Mouse (Mus musculus): ENCODE data around the gene Prr5l. TPM values are rescaled to one million over a fixed set of nuclear protein-coding genes. Genes with fewer than 3 reads are reported as not detected.

Gene Prr5l
- 1 to 10 TPM; 3.7 to 9.2 (median 4.7) TPM for total RNA-seq (2022)

DNA sequence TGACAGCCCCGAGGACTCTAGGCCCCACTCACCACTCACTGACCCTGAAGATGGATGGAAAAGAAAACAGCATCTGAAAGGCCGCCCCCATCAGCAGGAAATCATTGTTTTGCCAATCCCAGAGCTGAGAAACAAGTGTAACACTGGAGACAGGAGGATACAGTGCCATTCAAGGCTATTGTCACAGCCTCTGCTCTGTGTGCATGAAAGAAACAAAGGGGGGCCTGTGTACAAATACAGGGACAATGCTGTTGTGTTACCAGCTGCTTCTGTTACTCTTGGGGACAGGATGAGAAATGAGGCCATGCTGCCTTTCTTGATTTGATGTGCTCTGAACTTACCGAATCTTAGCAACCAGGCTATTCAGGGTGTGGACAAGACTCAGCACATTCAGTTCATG lies at the start of gene Prr5l:
Gene Prr5l (minus strand): TSS at position 30 of the 400 bp plus-strand sequence.
- DNase-seq, result no peak

DNA sequence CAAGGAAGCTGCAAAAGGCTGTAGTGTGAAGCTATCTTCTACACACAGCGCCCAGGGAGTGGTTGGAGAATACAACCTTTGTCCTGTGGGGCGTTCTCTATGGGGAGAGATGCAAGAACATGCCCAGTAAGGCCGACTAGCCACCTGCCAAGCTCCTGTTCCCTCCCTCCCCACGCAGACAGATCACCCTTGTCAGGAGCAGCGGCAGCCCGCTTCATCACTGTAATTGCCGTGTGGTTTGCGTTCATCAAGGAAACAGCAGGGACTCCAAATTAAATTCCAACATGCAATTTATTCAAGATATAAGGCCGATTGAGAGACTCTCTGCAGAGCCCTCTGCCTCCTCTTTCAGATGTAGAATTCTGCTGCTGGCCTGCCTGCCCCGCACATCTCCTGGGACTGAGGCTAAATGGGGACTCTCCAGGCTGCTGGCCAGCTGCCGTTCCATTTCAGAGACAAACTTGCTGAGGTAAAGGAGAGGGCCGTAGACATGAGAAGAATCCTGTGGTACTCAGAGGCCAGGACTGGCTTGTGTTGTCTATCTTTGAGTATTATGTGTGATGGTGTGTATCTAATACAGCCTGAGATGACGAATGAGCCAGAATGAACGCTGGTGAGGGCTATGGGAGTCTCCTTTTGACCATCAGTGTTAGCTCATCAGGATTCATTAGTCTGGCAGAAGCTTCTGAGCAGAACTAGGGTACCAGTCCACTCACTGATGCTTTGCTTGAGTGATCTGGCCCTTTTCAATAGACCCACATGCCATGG lies 49.5 kb upstream of the Prr5l start:
- DNase-seq, result no peak

DNA sequence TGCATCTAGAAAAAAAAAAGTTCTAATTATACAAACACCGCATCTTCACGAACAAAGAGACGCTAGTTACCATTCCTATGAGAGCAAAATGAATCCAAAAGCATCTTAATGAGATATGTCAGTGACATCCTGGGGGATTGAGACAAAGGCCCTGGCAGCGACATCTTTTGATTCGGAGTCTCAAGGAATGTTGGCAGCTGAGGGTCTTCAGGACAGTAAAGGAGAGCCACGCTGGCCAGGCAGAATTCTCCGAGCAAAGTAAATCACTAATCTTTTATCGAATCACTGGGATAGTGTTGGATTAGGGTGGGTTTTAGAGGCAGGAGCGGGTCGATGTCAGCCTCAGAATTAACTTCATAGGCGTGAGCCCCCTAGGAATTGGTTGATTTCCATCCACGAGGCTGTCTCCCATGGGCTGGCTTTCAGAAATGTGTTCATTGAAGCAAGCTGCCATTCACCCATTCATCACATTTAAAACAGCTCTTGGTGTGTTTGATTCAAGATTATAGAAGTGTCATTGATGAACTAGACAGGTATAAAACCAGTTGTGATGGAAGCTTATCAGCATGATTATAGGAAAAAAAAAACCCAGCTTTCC lies 42.9 kb upstream of the Prr5l start:
- DNase-seq, result no peak

DNA sequence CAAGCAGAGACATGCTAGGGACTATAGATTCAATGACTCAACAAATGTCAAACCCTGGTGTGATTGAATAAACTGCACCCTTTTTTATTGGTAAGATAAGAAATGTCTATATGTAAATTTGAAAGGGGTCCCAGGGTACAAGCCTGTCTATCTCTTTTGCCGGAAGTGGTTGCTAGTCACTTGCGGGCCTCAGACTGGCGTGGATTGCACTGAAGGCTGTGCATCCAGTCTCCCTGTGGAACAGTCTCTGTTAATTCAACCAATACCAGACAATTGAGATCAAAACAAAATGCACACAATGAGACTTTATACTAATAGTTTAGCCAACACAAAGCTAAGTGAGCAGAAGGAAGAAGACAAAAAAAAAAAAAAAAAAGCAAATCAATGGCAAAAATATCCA lies 42.4 kb upstream of the Prr5l start:
- DNase-seq, result no peak

DNA sequence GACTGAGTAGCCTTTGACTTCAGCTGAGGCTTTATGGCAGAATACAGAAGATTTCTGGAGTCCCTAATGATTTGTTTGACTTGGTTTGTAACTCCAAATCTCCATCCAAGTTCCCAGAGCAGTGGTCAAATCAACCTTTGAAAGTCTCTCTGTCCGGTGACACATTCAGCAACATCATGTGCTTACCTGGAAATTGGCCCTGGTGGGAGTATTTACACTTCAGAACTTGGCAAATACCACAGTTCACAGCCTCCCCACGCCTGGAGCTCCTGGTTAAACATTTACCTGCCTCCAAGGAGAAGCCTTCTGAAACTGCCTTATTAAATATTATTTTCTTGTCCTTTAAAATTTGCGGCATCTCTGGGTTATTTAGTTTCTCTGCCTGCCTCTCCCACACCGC lies 40.4 kb upstream of the Prr5l start:
- no peak for DNase-seq

DNA sequence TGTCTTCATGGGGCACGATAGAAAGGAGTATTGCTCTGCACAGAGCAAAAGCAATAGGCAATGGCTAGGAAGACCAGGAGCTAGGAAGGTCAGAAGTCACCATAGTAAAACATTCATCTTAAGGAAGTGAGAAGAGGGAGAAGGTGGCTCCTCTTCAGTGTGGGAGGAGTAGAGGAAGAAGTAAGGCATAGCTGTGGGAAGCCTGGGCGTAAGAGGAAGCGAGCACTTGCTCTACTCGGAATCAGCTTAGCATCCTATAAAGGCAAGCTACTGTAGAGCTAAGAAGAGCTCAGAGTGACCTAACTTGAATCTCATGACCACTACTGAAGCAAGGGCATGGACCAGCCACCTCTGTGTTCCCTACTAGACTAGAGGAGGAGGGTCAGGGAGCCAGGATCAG lies 39.5 kb upstream of the Prr5l start:
- no peak for DNase-seq

DNA sequence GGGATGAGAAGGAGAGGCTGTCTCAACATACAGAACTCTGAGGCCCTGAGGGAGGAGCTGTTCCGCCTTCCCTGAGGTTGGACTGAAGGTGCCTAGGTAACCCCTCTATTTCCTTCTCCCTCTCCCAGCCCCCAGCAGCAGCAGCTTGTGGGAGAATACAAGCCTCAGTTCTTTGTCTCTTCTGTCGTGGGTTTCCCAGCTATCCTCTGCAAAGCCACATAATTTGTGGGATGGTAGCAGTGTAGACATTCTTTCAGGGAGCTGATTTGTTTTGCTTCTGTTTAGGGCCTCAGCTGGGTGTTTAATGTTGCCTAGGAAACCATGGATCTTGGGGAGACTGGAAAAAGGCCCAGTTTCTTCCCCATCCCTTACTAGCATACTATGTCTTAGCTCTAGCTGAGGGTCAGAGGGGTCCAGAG lies 37.3 kb upstream of the Prr5l start:
- no peak for DNase-seq

DNA sequence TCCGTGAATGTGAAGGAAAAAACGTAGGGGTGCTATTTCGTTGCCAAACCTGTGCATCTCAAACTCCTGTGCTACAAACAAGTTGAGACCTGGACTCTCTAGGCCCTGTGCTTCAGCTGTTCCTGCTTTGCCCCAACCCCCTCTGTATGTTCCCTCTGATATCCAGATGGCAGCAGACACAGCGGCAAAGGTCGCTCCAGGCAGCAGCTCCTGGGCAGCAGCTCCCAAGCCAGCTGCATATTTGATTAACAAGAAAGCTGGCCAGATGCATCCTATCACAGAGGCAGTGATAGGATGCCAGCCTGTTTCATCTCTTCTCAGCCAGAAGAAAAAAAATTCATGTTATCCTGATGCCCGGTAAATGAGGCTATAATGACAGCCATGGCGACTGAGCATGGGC lies 35.7 kb upstream of the Prr5l start:
- DNase-seq, result no peak

DNA sequence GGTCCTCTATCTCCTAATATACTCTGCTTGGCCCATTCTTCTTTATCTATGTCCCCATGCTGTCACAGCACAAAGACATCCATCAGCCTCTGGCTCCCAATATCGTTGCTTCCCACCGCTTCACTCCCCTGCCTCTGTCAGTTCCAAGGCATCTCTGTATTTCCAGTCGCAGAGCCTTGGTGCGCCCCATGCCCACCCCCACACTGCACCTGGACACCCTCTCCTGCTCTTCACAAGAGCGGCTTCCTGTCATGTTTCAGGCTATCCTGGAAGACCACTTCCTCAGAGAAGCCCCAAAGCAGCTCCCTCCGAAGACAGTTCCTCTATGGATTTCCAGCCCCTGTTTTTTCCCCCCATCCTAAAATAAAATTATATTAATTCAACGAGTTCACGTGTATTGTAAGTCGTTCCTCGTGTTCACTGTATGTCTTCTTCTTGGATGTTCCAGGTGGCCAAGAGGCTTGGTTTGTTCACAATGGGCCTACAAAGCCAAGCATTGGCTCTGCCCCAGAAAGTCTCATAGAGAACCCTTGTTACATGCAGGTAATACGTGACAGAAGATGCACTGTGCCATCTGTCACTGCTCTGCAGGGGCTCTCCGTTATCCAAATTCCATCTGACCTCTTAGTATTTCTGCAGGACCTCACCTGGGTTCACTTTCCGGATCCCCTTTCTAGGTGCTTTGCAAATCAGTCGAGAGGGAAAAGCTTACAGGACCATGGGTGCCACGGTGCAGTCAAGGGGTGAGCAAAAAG lies 26.7 kb upstream of the Prr5l start:
- DNase-seq, result no peak

DNA sequence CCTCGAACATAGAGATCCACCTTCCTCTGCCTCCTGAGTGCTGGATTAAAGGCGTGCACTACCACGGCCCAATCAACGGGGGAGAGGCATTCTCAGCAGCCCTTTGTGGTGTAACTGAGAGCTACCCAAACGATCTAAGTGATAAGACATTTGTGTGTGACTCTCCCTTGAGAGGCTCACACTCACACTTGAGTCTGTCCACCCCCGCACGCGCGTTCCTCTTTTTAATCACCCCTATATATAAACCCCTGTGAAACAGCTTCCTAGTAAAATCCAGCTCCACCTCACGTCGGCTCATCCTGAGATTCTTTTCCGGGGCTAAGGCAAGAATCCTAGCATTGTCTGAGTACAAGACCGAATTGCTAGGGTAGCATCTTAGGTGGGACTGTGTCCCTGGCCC lies 25.9 kb upstream of the Prr5l start:
- no peak for DNase-seq

DNA sequence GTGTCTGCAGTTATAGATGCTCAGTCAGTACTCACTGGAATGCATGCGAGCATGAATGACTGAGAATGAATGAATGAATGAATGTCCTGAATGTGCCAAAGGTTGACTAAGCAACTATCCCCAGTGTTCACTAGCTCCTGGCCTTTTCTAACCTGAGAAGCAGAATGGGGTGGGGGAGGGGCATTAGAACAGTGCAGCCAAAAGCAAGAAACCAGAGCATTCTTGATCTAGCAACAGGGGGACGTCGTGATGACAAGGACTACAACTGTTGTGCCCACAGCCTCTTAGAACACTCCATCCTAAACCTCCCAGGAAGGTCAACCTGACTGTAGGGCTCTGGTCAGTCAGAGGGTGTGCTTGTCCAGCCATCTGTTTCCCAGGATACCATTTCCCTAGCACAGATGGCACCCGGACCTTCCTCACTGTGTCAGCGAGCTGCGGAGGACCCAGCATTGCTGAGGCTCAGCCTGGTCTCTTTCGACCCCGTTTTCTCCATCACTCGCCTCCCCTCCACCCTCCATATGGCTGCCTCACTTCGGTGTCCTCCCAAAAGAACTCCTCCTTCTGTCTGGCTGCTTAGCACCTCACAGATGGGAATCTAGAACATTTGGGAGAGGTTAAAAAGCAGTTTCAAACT lies 24.7 kb upstream of the Prr5l start:
- DNase-seq, result no peak

DNA sequence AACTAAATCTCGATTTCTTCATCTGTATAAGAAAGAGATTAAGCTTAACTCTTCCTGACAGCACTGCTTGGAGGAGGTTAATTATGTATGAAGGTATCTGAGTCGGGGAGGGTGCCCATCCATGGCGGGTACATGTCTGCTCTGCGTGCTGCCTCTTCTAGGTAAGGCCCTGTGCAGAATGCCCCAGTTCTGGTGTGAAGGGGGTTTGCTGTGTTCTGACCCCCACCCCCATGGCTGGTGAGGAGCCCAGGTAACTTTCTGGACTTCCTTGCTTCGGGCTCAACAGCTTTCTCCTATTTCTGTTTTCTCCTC lies 23.5 kb upstream of the Prr5l start:
- no peak for DNase-seq

DNA sequence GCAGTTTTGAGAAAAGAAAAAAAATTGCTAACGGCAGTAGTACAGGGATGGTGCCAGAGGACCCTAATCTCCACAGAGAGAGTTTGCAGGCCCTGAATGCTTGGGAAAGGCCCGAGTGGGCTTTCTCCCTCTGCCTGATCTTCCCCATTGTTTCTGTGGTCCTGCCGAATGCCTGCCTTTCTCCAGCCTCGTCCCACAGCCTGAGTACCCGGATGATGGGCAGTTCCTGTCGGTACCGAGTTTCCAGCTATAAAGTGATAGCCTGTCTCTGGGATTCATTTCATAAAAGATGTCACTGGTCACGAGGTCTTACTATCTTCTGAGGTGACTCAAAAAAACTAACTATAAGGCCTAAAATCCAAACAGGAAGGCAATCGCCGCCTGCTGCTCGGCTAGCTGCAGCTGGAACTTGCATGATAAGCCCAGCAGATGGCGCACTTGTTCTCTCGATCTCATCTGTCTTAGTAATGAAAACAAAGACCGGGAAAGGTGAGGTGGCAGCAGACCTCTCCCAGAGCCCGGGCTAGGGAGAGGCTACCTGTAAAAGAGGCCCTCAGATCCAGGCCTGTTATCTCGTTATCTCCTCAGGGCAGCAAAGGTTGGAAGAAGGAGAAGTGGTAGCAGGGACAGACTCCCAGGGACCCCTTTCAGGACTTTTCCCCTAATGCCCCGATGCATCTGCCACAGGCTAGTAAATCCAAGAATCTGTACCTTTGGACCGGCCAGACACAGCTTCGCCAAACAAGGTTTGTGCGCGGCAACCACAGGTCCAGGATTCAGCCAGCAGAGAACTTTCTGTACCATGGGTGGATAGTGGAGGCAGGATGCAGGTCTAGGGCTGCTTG lies 22.9 kb upstream of the Prr5l start:
- DNase-seq, result peak; percentile 35

DNA sequence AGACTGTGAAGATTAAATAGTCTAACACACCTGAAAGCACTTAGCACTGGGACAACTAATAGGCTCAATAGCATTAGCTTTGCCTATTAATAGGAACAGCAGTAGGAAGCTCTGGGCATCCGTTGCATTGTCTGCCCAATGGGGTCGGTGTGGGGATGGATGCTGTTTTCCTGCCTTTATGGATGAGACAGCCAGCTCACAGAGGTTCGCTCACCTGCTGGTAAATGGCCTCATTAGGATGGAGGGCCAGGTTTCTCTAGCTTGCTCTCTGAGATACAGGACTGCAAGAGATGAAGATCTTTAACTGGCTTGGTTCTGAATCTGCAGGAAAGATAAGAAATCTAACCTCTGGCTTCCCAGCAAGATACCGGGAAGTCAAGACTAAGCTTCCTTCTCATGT lies 19.4 kb upstream of the Prr5l start:
- DNase-seq, result no peak

DNA sequence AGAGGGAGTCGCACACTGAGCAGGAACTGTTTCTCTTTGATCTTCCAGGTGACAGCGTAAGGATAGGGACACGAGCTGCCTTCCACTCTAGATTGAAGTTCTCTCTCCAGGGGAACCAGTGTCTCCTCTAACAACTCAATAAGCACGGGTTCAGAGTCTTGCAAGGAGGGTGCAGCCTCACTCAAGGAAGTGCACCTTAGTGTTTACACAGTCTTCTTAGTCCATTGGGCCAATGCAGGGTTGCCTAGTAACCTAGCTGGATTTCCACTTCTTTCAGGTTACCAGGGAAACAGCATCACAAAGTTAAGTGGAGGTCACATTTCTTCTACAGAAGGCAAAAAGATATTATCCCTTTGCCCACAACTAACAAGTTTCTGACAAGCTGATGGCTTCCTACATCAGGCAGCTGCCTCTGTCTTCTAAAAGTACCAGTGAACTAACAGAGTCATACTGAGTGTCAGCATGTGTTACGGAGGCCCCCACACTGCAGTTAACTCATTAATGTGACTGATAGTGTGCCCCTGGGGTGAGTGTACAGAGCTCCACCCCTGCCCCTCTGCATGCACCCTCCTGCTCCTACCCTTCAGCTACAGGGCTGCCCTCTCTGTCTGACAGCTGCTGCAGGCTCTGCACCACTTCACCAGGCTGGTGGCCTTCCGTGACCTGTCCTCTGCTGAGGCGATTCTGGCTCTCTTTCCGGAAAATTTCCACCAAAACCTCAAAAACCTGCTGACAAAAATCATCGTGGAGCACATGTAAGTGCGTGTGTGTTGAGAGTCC lies 13.8 kb upstream of the Prr5l start:
- DNase-seq, result no peak

DNA sequence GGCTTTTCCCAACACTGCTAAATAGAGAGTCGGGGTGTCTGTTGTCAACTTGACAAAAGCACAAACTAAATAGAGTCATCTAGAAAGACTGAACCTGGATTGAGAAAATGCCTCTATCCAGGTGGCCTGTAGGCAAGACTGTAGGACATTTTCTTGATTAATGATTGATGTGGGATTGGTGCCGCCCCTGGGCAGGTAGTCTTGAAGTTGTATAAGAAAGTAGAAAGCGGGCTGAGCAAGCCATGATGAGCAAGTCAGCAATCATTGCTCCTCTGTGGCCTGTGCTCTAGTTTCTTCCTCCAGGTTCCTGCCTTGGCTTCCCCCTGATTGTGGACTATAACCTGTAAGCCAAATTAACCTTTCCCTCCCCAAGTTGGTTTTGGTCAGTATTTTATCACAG lies 11.3 kb upstream of the Prr5l start:
- no peak for DNase-seq

DNA sequence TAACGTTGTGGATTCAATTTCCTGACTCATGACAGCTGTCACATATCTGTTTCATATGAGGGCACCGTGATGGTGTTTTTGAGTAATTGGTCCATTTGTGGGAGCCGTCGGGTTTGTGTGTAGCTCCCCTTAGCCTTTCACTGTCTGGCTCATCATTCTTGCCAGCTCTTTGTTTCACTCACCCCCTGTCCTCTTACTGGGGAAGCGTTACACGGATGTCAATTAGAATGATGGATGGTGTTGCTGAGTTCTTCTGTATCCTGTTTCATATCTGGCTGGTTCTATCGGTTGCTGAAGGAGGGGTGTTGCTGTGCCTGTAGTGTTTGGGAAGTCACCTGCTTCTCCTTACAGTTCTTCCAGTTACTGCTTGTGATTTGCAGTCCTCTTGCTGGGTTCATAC lies 8.3 kb upstream of the Prr5l start:
- DNase-seq, result no peak

DNA sequence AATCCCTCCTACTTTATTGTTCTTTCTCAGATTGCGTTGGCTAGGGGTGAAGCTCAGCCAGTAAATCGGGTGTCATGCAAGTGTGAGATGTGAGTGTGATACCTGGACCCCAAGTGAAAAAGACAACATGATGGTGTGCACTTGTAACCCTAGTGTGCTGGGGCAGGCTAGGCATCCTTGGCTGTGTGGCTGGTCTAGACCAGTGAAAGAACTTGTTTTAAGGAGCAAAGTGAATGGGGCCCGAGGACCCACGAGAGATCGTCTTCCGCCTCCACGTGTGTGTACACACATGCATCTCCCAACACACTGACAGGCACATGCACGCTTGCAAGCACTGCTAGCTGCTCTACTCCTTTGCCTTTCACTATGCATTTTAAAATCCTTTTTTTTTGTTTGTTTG lies 6.1 kb upstream of the Prr5l start:
- DNase-seq, result no peak

DNA sequence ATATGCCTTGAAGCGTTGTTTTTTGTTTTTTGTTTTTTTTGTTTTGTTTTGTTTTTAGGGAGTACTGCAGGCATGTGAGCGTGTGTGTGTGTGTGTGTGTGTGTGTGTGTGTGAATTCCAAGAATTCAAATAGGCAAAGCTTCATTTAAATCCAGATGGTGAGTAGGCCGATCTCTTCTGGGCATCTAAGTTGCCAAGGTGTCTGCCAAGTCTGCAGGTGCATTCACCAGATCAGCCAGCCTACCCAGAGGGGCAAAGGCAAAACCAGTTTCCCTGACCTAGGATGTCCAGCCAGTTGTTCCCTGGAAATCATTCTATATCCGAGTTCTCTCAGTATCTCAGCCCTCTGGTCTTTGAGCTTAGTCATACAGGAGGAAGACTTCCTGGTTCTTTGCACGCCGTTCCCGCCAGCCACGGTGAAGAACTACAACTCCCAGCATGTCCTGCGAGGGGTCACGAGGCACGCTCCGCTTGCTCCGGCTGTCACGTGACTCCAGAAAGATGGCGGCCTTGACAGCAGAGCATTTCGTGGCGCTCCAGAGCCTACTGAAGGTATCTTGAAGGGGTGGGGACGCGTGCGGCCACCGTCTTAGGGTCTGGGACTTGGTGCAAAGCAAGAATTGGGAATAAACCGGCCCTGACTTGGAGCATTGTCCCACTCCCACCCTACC lies 3.1 kb upstream of the Prr5l start, which contains the start of gene Commd9:
Gene Commd9 (plus strand): TSS at position 480 of the 671 bp plus-strand sequence.
- DNase-seq, result peak; percentile 94

DNA sequence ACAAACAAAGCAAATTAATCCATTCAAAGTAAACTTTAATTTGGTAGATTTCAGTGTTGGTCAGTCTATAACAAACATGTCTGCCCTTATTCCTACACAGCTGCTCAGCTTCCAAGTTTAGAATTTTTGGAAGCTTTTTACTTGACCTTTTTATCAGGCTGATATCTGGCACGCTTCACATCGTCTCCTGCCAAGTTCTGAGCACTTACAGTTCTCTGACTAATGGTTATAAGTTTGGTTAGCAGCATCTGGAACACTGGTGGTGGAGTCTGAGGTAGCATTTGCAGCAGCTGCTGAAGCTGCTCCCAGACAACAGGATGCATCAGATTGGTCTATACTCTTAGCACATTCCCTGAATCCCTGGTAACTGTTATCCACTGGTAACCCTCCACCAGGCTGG lies 1.5 kb upstream of the Prr5l start:
- DNase-seq, result peak; percentile 54
